Mouse (Mus musculus) midbrain, embryonic 11.5 days (tissue): ENCODE results near the gene Tap1. TPM values are rescaled to one million over a fixed set of nuclear protein-coding genes. Genes with fewer than 3 reads are reported as not detected.
A peak's percentile ranks its signal among the peaks of the same experiment; 100 is the strongest.
"Not testable (repeated sequence)": the region's sequence is repeated elsewhere in the genome, so short reads cannot be mapped to it uniquely, and the experiment has no call there.

Source experiments
- ATAC-seq: fragments of 200-750 bp; cut with Nextera tagmentation; 2 replicates; pipeline ENCODE4 v1.8.0; 2017; ENCODE audit warnings: moderate TSS enrichment, moderate library complexity; ENCODE audit not compliant: low FRiP score
- DNase-seq: peaks from one replicate; pipeline ENCODE4 v3.0.0; 2015; ENCODE audit warnings: low spot score; ENCODE audit errors: missing footprints
- H3K27ac ChIP-seq: fragments of 300-500 bp; sonication (generic); 2 replicates; pipeline ENCODE4 v1.5.1; 2014; ENCODE audit warnings: low read depth, low read length
- H3K27me3 ChIP-seq: fragments of 300-500 bp; sonication (generic); 2 replicates; pipeline ENCODE4 v1.6.1; 2014; ENCODE audit warnings: mild to moderate bottlenecking, low read length, moderate library complexity, mixed read lengths; ENCODE audit not compliant: control insufficient read depth, insufficient read depth
- H3K36me3 ChIP-seq: fragments of 300-500 bp; sonication (generic); 2 replicates; pipeline ENCODE4 v1.6.1; 2014; ENCODE audit warnings: mild to moderate bottlenecking, low read length, moderate library complexity, mixed read lengths; ENCODE audit not compliant: control insufficient read depth, insufficient read depth
- H3K4me1 ChIP-seq: fragments of 300-500 bp; sonication (generic); 2 replicates; pipeline ENCODE4 v1.6.1; 2014; ENCODE audit warnings: low read length; ENCODE audit not compliant: control insufficient read depth, insufficient read depth
- H3K4me2 ChIP-seq: fragments of 300-500 bp; sonication (generic); 2 replicates; pipeline ENCODE4 v1.6.1; 2014; ENCODE audit warnings: mild to moderate bottlenecking, moderate library complexity
- H3K4me3 ChIP-seq: fragments of 300-500 bp; sonication (generic); 2 replicates; pipeline ENCODE4 v1.5.1; 2014; ENCODE audit warnings: low read depth, low read length
- H3K9ac ChIP-seq: fragments of 300-500 bp; sonication (generic); 2 replicates; pipeline ENCODE4 v1.6.1; 2014; ENCODE audit warnings: low read length
- H3K9me3 ChIP-seq: fragments of 300-500 bp; sonication (generic); 2 replicates; pipeline ENCODE4 v1.6.1; 2016; ENCODE audit warnings: low read length; ENCODE audit not compliant: control insufficient read depth
- WGBS: fragments of 180-500 bp; shearing (Covaris S2); extraction: QIAGEN DNeasy Blood & Tissue Kit; methylation state at CpG from one replicate; pipeline ENCODE4 v1.1.7; 2014; 5-methylcytosine and 5-hydroxymethylcytosine counted together
- polyA plus RNA-seq: library from polyadenylated mRNA; unstranded; fragments of >200 nt; fragmentation: Nextera tagmentation; extraction: Ambion mirVana; gene quantifications from 2 replicates; pipeline ENCODE4 v1.2.1, GENCODE M21; 2014

The Tap1 gene
- polyA plus RNA-seq, 1 experiment from 2014 or later = 1.7 TPM

DNA sequence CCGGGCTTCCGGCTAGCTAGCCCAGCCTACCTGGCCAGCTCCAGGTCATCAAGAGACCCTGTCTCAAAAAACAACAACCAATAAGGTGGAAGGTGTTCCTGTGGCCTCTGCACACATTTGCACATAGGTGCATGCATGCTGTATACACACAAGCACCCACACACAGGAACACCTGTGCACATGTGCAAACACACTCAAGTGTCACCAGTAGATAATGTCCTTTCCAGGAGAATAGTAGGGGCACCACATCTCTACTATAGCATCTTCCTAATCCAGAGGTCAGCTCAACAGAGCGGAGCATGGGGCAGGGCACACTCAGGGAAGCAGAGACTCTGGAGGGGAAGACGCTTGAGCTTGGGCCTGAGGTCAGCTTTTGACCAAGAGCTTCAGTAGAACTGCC lies 43.1 kb upstream of the Tap1 start:
- DNase-seq, H3K4me3 ChIP-seq, H3K9ac ChIP-seq, H3K4me1 ChIP-seq, H3K4me2 ChIP-seq, H3K27ac ChIP-seq, H3K9me3 ChIP-seq, H3K36me3 ChIP-seq, ATAC-seq: not testable (repeated sequence)
- H3K27me3 ChIP-seq = peaks cover 13% of the 10 kb centered on the region
- WGBS = 85% methylated on average over 4 of the region's 4 CpGs

DNA sequence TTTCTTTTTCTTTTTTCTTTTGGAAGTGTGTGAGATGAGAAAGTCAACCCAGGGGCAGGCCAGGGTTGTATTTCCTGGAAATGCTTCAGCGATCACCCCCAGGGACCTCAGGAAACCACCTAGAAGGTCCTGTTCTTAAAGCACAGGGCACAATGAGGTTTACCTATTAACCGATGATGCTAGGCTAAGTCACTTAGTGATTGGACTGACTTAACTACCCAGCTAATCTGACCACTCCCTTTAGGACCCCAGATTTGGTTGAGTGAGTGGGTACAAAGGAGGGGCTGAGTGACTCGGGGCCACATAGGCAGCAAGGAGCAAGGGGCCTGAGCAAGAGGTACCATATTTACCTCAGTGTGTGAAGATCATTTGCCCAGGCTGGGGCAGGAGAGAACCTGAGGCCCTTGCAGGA lies 42.4 kb upstream of the Tap1 start:
- WGBS = 59% methylated on average over 3 of the region's 3 CpGs
- ATAC-seq (no peak), DNase-seq (no peak)
- Histone ChIP-seq H3K27ac (no peak overlapping the region), H3K4me3 (no peak overlapping the region), H3K4me1 (no peaks in the 10 kb centered on the region), H3K9me3 (no peaks in the 10 kb centered on the region), H3K27me3 (peaks cover 9% of the 10 kb centered on the region), H3K36me3 (no peaks in the 10 kb centered on the region), H3K4me2 (no peak overlapping the region), H3K9ac (no peak overlapping the region)

GRCm38 (mm10) chr17:34152923-34153322 lies 34.4 kb upstream of the Tap1 start, which contains the start of gene H2-DMb1:
TSS of gene H2-DMb1 (plus strand) at chr17:34153072.
- no peak for DNase-seq
- H3K9me3 ChIP-seq = no peaks in the 10 kb centered on the region
- H3K9ac ChIP-seq = no peak within 1 kb of the TSS
- no peak for ATAC-seq
- no peaks in the 10 kb centered on the region for H3K4me1 ChIP-seq
- no peak within 1 kb of the TSS for H3K27ac ChIP-seq
- H3K4me2 ChIP-seq = no peak within 1 kb of the TSS
- H3K36me3 ChIP-seq = no peaks in the 10 kb centered on the region
- no peaks in the 10 kb centered on the region for H3K27me3 ChIP-seq
- H3K4me3 ChIP-seq = no peak within 1 kb of the TSS
- 62% methylated on average over 4 of the region's 4 CpGs for WGBS

- H3K4me1 ChIP-seq = no peaks in the 10 kb centered on the region
Measured at GRCm38 (mm10) chr17:34155534-34155933, 31.8 kb upstream of the Tap1 start.

GRCm38 (mm10) chr17:34164202-34164895 lies 23.0 kb upstream of the Tap1 start:
- Histone ChIP-seq H3K9me3 (no peaks in the 10 kb centered on the region), H3K9ac (no peak overlapping the region), H3K27me3 (no peaks in the 10 kb centered on the region), H3K4me3 (no peak overlapping the region), H3K4me2 (no peak overlapping the region), H3K27ac (no peak overlapping the region), H3K36me3 (no peaks in the 10 kb centered on the region), H3K4me1 (no peaks in the 10 kb centered on the region)
- ATAC-seq = no peak
- 43% methylated on average over 9 of the region's 9 CpGs for whole genome bisulfite sequencing
- DNase-seq = no peak

More at GRCm38 (mm10) chr17:34155534-34155933, 31.8 kb upstream of the Tap1 start:
- no peak overlapping the region for H3K4me3 ChIP-seq
- 66% methylated on average over 5 of the region's 5 CpGs for WGBS
- ATAC-seq = no peak
- H3K9ac ChIP-seq = no peak overlapping the region
- no peak for DNase-seq
- no peak overlapping the region for H3K4me2 ChIP-seq
- no peak overlapping the region for H3K27ac ChIP-seq
- no peaks in the 10 kb centered on the region for H3K27me3 ChIP-seq
- no peaks in the 10 kb centered on the region for H3K9me3 ChIP-seq
- no peaks in the 10 kb centered on the region for H3K36me3 ChIP-seq

GRCm38 (mm10) chr17:34165033-34165730 lies 22.2 kb upstream of the Tap1 start:
- no peaks in the 10 kb centered on the region for H3K9me3 ChIP-seq
- DNase-seq (no peak), ATAC-seq (no peak)
- no peak overlapping the region for H3K27ac ChIP-seq
- no peaks in the 10 kb centered on the region for H3K36me3 ChIP-seq
- H3K4me3 ChIP-seq = no peak overlapping the region
- 82% methylated on average over 6 of the region's 6 CpGs for WGBS
- no peaks in the 10 kb centered on the region for H3K4me1 ChIP-seq
- no peak overlapping the region for H3K9ac ChIP-seq
- no peak overlapping the region for H3K4me2 ChIP-seq
- no peaks in the 10 kb centered on the region for H3K27me3 ChIP-seq

- no peak overlapping the region for H3K4me2 ChIP-seq
- H3K36me3 ChIP-seq = no peaks in the 10 kb centered on the region
- no peak for ATAC-seq
- H3K9me3 ChIP-seq = peaks cover 4% of the 10 kb centered on the region; the same call in 1 of the 2 replicates
- no peak overlapping the region for H3K27ac ChIP-seq
- no peak overlapping the region for H3K4me3 ChIP-seq
- no peak overlapping the region for H3K9ac ChIP-seq
- peak; percentile 83 for DNase-seq
- no peaks in the 10 kb centered on the region for H3K4me1 ChIP-seq
- WGBS = 4% methylated on average over 2 of the region's 2 CpGs
- no peaks in the 10 kb centered on the region for H3K27me3 ChIP-seq
Measured at GRCm38 (mm10) chr17:34169279-34169678, 18.1 kb upstream of the Tap1 start.

GRCm38 (mm10) chr17:34170487-34170876 lies 16.9 kb upstream of the Tap1 start:
- H3K36me3 ChIP-seq = no peaks in the 10 kb centered on the region
- H3K27ac ChIP-seq = no peak overlapping the region
- DNase-seq = peak; percentile 79
- 27% methylated on average over 4 of the region's 4 CpGs for WGBS
- peaks cover 4% of the 10 kb centered on the region; the same call in 1 of the 2 replicates for H3K9me3 ChIP-seq
- no peaks in the 10 kb centered on the region for H3K4me1 ChIP-seq
- H3K4me3 ChIP-seq = no peak overlapping the region
- H3K27me3 ChIP-seq = no peaks in the 10 kb centered on the region
- no peak for ATAC-seq
- no peak overlapping the region for H3K9ac ChIP-seq
- no peak overlapping the region for H3K4me2 ChIP-seq

GRCm38 (mm10) chr17:34170877-34171498 lies 16.4 kb upstream of the Tap1 start:
- WGBS = 44% methylated on average over 13 of the region's 13 CpGs
- peaks cover 4% of the 10 kb centered on the region; the same call in 1 of the 2 replicates for H3K9me3 ChIP-seq

More at GRCm38 (mm10) chr17:34170877-34171498, 16.4 kb upstream of the Tap1 start:
- DNase-seq (peak; percentile 98), ATAC-seq (no peak)
- no peak overlapping the region for H3K4me2 ChIP-seq
- H3K4me3 ChIP-seq = no peak overlapping the region
- no peak overlapping the region for H3K9ac ChIP-seq
- no peak overlapping the region for H3K27ac ChIP-seq
- H3K4me1 ChIP-seq = no peaks in the 10 kb centered on the region
- H3K27me3 ChIP-seq = no peaks in the 10 kb centered on the region
- no peaks in the 10 kb centered on the region for H3K36me3 ChIP-seq
